Mouse (Mus musculus) induced T-regulatory cell, adult 2 months (primary cell): ENCODE measurements around the gene Slc5a10.

Experiments used
- DNase-seq: peaks from one replicate; pipeline ENCODE4 v3.0.0-alpha.2; 2012; ENCODE audit warnings: low read depth

Slc5a10 gene

GRCm38 (mm10) chr11:61720636-61721035 is at the start of gene Slc5a10:
TSS of gene Slc5a10 (minus strand) at chr11:61720826.
- no peak for DNase-seq

DNA sequence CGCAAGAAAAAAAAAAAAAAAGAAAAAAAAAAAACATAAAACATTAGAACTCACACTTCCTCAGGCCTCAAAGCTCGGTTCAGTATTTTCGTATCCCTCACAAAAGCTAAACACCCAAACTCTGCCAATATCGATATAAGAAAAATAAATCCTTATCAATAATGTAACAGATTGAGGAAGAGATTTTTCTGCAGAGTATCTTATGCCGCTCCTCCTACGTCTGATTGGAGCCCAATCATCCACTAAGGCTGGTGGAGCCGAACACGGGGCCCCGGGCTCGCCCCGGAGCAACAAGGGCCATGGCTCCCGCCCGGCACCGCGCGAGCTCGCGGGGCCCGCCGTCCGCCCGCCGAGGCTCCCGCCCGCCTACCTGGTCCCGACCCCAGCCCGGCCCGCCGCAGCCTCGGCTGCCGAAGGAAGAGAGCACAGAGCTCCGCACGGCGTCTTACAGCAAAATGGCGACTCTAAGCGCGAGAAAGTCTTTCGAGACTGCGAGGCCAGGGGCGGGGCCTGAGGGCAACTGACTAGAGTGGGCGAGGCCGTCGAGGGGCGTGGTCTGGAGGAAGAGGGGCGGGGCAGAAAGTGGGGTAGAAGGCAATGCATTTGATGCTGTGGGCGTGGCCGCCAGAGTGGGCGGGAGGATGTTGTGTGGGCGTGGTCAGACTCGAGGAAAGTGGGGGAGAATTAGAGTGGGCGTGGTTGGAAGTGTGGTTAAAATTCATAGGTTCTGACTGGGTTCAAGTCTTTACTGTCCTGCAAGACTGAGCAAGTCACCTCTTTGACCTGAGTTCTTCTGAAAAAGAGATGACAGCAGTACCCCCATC is 41.2 kb upstream of the Slc5a10 start, which contains the start of gene Prpsap2:
Prpsap2 (minus strand) TSS at position 505 of the 824 bp plus-strand sequence.
- DNase-seq, result peak; percentile 99

GRCm38 (mm10) chr11:61760518-61760917 is 39.9 kb upstream of the Slc5a10 start:
- DNase-seq, result peak; percentile 62

DNA sequence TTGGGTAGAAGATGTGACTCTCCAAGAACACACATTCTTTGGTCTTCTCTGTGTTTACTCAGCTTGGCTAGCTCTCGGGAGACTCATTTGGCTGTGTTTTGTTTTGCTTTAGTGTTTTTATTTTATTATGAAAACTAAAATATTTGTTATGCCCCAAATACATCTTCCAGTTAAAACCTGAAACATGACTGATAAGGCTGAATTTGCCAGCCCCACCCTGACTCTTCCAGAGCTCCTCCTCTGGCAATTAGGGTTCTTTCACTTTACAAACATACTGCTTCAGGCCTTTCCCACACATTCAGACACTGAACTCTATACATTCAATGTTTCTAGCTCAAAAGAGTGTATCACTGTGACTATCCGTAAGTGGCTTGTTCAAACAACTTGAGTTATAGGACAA is 36.5 kb upstream of the Slc5a10 start:
- DNase-seq, result no peak

DNA sequence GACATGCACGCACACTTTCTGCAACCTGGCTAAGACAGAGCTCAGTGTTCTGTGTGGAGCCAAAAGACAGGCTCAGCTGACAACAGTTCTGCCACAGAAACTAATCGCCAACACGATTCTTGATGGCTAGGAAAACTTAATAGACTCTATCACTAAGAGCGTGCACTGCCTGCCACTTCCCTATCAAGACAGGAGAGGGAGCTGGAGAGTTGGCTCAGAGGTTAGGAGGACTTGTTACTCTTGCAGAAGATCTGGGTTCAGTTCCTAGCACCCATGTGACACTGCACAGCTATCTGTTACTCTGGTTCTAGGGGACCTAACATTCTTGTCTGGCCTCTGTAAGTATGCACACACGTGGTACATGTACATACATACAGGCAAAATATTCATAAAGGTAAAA is 31.0 kb upstream of the Slc5a10 start:
- DNase-seq, result peak; percentile 50

- DNase-seq, result no peak
Measured at GRCm38 (mm10) chr11:61747161-61747560, 26.5 kb upstream of the Slc5a10 start.

- no peak for DNase-seq
Measured at GRCm38 (mm10) chr11:61745781-61746180, 25.2 kb upstream of the Slc5a10 start.

GRCm38 (mm10) chr11:61744460-61744859 is 23.8 kb upstream of the Slc5a10 start:
- DNase-seq, result peak; percentile 16

DNA sequence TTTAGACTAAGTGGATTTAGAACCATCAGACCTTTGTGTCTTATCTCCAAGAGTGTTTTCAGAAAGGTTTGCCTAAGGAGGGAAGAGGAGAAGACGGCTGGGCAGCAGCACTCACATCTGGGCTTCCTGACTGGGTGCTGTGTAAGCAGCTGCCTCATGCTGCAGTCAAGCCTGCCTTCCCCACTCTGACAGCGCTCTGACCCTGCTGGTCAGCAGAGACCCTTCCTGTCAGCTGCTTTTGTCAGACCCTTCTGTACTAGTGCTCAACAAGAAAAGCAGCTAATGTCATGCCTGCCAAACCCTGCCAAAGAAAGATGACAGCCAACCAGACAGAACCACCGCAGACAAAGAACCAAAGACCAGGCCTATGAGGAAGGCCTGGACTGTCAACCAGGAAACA is 23.1 kb upstream of the Slc5a10 start:
- no peak for DNase-seq

DNA sequence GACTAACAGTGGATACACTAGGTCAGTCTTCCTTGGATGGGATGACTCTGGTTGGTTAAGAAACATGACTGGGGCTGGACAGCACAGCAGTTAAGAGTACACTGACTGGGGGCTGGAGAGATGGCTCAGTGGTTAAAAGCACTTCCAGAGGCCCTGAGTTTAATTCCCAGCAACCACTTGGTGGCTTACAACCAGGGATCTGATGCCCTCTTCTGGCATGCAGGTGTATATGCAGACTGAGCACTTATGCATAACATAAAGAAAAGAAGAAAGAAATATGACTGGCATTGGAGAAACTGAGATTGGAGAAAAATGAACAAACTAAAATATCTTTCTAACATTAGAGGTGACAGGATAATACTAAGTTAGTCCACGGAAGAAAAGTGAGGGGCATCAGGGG is 19.9 kb upstream of the Slc5a10 start:
- no peak for DNase-seq

- no peak for DNase-seq
Measured at GRCm38 (mm10) chr11:61737290-61737689, 16.7 kb upstream of the Slc5a10 start.

- DNase-seq, result no peak
Measured at GRCm38 (mm10) chr11:61732672-61733071, 12.0 kb upstream of the Slc5a10 start.

- DNase-seq, result no peak
Measured at GRCm38 (mm10) chr11:61728037-61728436, 7.4 kb upstream of the Slc5a10 start.

DNA sequence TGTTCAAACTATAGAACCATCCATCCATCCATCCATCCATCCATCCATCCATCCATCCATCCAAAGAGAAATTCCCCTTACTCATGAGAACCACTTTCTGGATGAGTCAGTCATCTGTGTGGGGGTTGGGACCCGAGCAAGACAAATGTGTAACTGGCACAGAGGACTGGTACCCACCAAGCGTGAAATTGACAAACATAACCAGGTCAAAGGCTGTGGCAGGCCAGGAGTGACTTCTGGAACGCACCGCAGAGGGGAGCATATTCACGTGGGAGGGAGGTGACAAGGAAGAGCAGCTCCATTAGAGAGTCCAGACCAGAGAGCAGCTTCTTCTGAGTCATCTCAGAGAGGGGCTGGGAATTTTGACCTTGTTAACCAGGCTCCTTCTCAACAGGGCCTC is 1.5 kb upstream of the Slc5a10 start:
- DNase-seq, result no peak

GRCm38 (mm10) chr11:61719826-61720225 is 800 bp downstream of the Slc5a10 start:
- DNase-seq, result no peak

GRCm38 (mm10) chr11:61719387-61719786 is 1.2 kb downstream of the Slc5a10 start:
- DNase-seq, result no peak

GRCm38 (mm10) chr11:61717990-61718389 is 2.6 kb downstream of the Slc5a10 start:
- no peak for DNase-seq

GRCm38 (mm10) chr11:61715130-61715529 is 5.5 kb downstream of the Slc5a10 start:
- DNase-seq, result peak; percentile 26

GRCm38 (mm10) chr11:61714346-61715117 is 6.1 kb downstream of the Slc5a10 start:
- peak; percentile 93 for DNase-seq

DNA sequence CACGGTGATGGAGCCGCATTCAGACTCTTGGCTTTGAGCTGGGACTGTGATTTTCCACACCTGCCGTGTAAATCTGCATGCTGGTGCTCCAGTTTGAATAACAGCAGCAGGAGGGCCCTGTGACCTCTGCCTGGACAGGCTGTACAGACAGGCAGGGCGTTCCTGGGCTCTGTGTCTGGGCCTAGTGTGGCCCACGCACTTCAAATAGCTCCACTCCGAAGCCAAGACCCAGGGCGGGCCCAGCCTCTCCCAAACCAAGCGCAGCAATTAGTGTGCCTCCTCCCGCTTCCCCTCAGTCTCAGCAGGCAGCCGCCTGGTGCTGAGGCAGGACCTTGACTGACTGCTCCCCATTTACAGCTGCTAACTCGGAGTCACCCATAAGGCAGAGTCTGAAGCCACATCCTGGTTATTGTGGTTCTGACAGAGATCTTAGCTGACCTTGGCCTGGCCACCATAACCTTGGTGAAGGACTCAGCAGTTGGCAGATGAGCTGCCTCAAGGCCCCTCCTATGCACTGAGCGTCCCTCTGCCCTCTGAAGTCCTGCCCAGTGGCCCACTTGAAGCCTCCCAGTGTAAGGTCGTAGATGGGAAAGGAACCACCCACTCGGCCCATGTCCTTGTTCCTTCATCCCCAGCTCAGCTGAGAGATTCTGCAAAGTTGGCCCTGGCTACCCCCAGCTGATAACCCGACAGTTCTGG is 7.3 kb downstream of the Slc5a10 start:
- no peak for DNase-seq

DNA sequence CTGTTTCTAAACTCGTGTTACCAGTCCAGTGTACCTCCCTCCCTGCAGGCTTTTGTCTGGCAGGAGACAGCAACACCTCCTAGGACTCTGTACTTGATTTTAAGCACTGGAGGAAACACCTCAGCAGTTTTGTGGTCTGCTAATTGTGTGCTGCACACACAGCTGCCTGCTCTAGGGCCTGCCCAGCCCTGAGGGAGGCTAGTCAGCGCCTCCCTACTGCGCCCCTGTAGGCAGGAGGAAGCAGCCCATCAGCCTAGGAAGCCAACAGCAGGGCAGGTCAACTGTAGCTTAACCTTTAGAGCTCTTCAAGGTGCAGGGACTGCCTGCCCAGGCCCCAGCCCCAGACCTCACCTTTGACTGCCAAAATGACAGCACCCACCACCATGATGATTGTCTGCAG is 11.7 kb downstream of the Slc5a10 start:
- peak; percentile 24 for DNase-seq

DNA sequence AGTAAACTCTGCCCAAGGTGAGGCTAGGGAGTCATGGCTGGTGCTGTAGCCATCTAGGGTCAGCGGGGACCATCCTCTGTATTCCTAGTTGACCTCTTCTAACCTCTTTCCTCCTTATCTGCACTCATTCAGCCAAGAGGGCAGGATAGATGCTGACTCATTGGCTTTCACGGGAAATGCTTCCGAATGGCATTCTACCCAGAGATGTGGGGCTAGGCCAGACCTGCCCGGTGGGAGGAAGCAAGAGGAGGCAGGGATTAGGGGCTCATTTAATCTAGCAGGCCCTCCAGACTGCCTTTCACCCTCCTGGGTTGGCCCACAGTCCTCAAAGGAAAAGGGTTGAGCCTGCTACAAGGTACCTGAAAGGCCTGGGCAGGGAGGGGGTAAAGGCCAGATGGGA is 14.4 kb downstream of the Slc5a10 start:
- DNase-seq, result no peak

DNA sequence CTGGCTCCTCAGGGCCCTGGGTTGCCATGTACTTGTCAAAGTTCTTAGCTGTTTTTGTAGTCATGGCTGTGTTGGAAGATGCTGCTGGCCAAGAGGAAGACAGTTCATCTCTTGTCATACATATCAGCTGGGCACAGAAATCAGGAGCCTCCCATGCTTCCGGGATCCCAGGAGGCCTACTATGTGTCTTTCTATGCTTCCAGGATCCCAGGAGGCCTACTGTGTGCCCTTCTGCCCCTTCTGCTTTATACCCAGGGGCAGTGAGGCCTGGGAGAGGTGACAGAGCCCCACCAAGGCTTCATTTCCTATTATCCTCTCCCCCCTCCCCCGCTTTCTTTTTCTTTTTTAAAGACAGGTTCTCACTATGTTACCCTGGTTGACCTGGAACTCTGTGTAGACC is 15.0 kb downstream of the Slc5a10 start:
- no peak for DNase-seq
